Mouse (Mus musculus): Measurements from ENCODE around the gene Gm20388.

GRCm38 (mm10) chr8:120364093-120364725, 453.6 kb downstream of the Gm20388 start:
- peak; percentile 59 for TF ChIP-seq CTCF (IDR thresholded peaks at IDR 0.05; ENCODE audit: borderline replicate concordance, insufficient read depth, low read depth, low read length)
- no peak for TF ChIP-seq POLR2A (IDR thresholded peaks at IDR 0.05; ENCODE audit: borderline replicate concordance, insufficient read depth, low read length)
